Mouse (Mus musculus): ENCODE data around the gene Trim12a.
"Not testable (repeated sequence)": the region's sequence is repeated elsewhere in the genome, so short reads cannot be mapped to it uniquely, and the experiment has no call there.

DNA sequence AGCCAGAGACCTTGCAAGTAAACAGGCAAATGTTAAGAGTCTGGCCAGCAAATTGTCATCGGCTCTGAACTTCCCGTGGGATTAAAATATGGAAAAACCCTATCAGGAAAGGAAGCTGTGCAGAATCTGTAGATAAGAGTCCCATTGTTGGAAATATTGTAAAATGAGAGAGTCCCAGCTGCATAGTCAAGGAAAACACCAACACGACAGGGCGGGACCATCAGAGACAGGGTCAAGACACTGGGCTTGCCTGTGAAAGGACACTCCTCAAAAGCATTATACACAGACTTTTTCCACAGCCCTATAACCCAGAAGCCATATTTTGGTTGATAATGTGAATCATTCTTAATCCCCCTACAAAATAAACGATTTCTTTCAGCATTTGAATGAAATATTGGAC, 49.9 kb downstream of the Trim12a start:
- not testable (repeated sequence) for TF ChIP-seq CTCF, EP300 (IDR thresholded peaks at IDR 0.05)
